Mouse (Mus musculus) myocyte (in vitro differentiated cells): ENCODE data around the gene 1810055G02Rik.

Experiments used
- CEBPB ChIP-seq: IDR thresholded peaks from 2 replicates; pipeline ENCODE4 v1.6.1; 2011; ENCODE audit warnings: mild to moderate bottlenecking, moderate library complexity; ENCODE audit not compliant: poor library complexity, insufficient read depth, severe bottlenecking
- E2F4 ChIP-seq: IDR thresholded peaks from one replicate; pipeline ENCODE4 v1.6.1; 2011; ENCODE audit warnings: mild to moderate bottlenecking, control low read depth, moderate library complexity; ENCODE audit not compliant: insufficient read depth
- MAX ChIP-seq: IDR thresholded peaks from one replicate; pipeline ENCODE4 v1.6.1; 2011; ENCODE audit warnings: low read depth, mild to moderate bottlenecking, control low read depth
- MYOD1 ChIP-seq, 3 experiments: IDR thresholded peaks; one replicate each; pipeline ENCODE4 v1.6.1; 2011; ENCODE audit warnings: control low read depth in 2 of 3, low read depth in 2 of 3, mild to moderate bottlenecking in 2 of 3, moderate library complexity in 1 of 3; ENCODE audit not compliant: insufficient read length in 2 of 3, control insufficient read depth in 1 of 3
- MYOG ChIP-seq, 3 experiments: IDR thresholded peaks; one replicate each; pipeline ENCODE4 v1.6.1; 2011; ENCODE audit warnings: control low read depth in 2 of 3, low read depth in 2 of 3, mild to moderate bottlenecking in 2 of 3; ENCODE audit not compliant: insufficient read length in 2 of 3, control insufficient read depth in 1 of 3, insufficient read depth in 1 of 3
- POLR2A ChIP-seq: IDR thresholded peaks from one replicate; pipeline ENCODE4 v1.6.1; 2011; ENCODE audit warnings: low read depth, mild to moderate bottlenecking, control low read depth, moderate library complexity; ENCODE audit not compliant: insufficient read length
- POLR2AphosphoS2 ChIP-seq: IDR thresholded peaks from one replicate; pipeline ENCODE4 v1.6.1; 2011; ENCODE audit warnings: low read depth, control low read depth; ENCODE audit not compliant: insufficient read length
- REST ChIP-seq: IDR thresholded peaks from one replicate; pipeline ENCODE4 v1.6.1; 2011; ENCODE audit warnings: mild to moderate bottlenecking, control low read depth, moderate library complexity; ENCODE audit not compliant: insufficient read depth, insufficient read length
- SRF ChIP-seq: IDR thresholded peaks from one replicate; pipeline ENCODE4 v1.6.1; 2011; ENCODE audit warnings: low read depth; ENCODE audit not compliant: control insufficient read depth, insufficient read length
- TCF12 ChIP-seq: IDR thresholded peaks from one replicate; pipeline ENCODE4 v1.6.1; 2011; ENCODE audit warnings: mild to moderate bottlenecking, control low read depth; ENCODE audit not compliant: poor library complexity, insufficient read depth, severe bottlenecking
- TCF3 ChIP-seq: IDR thresholded peaks from one replicate; pipeline ENCODE4 v1.6.1; 2011; ENCODE audit warnings: low read depth, control low read depth; ENCODE audit not compliant: insufficient read length
- USF1 ChIP-seq: IDR thresholded peaks from one replicate; pipeline ENCODE4 v1.6.1; 2011; ENCODE audit warnings: low read depth, mild to moderate bottlenecking, control low read depth, moderate library complexity

DNA sequence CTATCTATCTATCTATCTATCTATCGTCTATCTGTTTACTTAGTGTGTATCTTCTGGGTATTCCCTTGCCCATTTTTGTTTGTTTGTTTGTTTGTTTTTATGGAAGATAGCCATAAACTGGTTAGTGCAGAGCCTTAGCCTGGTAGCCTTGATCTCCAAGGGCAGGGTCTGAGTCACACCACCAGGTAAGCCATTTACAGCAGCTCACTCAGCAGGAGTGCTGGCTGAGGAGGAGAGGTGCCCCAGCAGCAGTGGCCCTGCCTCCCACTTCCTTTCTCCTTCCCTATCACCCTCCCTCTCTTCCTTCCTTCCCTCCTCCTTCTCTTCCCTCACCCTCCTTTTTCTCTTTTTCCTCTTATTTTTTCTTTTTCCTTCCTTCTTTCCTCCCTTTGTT is 45.1 kb downstream of the 1810055G02Rik start:
- TF ChIP-seq USF1 (no peak), CEBPB (no peak), POLR2A (no peak), TCF12 (no peak), MAX (no peak), MYOD1 (IDR thresholded peaks at IDR 0.05; ENCODE audit: control insufficient read depth in 1 of 3, insufficient read length in 2 of 3, low read depth in 2 of 3) (no peak), POLR2AphosphoS2 (no peak), E2F4 (no peak), REST (no peak), MYOG (IDR thresholded peaks at IDR 0.05; ENCODE audit: control insufficient read depth in 1 of 3, insufficient read depth in 1 of 3, insufficient read length in 2 of 3, low read depth in 2 of 3) (no peak), TCF3 (no peak), SRF (no peak)
